Mouse (Mus musculus) urinary bladder, postnatal 14 days (tissue): Measurements from ENCODE around the gene Helz.

ENCODE experiments used
- DNase-seq: peaks from one replicate; pipeline ENCODE4 v3.0.0; 2021; ENCODE audit warnings: low spot score

Gene Helz

DNA sequence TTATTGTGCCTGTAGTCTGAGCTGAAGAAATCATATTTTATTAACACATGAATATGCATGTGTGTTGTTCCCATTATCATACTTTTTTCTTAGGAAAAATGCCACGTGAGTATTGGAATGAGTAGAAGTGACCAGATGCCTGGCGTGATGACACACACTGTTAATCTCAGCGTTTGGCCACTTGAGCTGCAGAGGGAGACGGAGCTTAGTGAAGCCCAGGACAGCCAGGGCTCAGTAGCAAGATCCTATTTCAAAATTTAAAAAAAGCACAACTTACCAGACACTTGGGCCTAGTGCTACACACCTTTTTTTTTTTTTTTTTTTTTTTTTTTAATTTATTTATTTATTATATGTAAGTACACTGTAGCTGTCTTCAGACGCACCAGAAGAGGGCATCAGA, 68.0 kb downstream of the Helz start:
- DNase-seq: no peak

DNA sequence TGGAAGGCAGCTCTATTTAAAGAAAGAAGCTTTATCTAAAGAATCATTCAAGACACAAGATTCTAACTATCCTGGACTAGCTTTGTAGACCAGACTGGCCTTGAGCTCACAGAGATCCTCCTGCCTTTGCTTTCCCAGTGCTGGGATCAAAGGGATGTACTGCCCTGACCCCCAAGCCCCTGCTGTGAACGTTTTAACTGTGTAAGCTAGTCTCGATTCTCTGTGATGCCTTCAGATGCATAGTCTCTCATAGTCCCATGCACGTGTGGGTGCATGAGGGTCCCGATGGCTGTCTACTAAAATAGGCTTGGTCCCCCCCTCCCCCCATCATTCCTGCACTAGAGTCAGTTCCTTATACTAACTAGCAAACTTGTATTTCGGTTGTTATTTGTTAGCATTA, 70.2 kb downstream of the Helz start:
- no peak for DNase-seq

- no peak for DNase-seq
Measured at GRCm38 (mm10) chr11:107624661-107625060, 76.9 kb downstream of the Helz start.

GRCm38 (mm10) chr11:107625746-107626145, 78.0 kb downstream of the Helz start:
- no peak for DNase-seq

- DNase-seq: peak; percentile 47
Measured at GRCm38 (mm10) chr11:107629504-107629903, 81.8 kb downstream of the Helz start.

DNA sequence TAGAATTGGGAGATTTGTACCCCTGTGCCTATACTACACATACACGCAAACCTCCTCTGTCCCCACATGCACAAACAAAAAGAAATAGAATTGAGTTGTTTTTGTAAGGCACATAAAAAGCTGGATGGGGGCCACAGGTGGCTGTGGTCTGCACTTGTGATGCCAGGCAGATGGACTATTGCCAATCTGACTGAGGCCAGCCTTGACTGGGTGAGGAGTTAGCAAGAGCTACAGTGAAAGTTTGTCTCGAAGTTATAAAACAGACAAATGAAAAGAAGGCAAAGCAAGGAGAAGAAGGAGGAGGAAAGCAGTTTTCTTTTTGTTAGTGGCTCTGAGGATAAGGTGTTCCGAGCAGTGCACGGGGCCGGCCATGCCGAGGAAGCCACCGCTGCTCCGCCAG, 82.2 kb downstream of the Helz start:
- DNase-seq: no peak

DNA sequence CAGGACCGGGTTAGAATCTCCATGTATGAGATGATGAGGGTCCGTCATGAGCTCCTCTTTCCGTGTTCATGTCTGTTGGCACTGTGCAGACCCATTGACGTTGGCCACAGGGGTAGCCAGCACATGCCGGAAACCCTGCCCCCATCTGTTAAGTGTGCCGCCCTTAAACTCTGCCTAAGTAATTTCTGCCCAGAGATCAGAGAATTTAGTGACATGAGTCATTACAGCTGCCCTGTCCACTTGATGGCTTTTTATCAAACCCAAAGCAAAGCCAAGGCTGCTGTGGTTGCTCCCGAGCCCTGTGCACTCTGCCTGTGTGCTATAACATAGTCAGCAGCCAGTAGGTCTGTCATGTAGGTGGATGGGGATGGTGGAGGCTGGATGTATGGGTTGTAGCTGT, 83.4 kb downstream of the Helz start:
- no peak for DNase-seq

GRCm38 (mm10) chr11:107633563-107634146, 85.9 kb downstream of the Helz start:
- DNase-seq: no peak

- DNase-seq: no peak
Measured at GRCm38 (mm10) chr11:107638137-107638536, 90.4 kb downstream of the Helz start.

DNA sequence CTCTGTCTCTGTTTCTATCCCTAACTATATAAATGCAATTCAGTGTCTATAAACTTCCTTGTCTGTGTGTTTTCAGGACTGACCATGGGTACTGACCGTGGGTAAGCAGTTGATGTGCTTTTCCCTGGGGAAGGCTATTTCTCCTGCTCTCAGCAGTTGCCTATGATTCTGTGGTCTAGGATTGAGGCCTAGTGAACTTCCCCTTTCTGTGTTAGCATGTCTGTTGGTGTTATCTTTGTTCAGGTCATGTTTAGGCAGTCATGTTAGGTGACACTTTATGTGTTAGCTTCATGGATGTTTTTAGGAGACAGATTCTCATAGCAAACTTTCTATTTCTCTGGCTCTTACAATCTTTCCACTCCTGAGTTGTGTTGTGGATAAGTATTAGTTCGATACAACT, 91.9 kb downstream of the Helz start:
- no peak for DNase-seq

DNA sequence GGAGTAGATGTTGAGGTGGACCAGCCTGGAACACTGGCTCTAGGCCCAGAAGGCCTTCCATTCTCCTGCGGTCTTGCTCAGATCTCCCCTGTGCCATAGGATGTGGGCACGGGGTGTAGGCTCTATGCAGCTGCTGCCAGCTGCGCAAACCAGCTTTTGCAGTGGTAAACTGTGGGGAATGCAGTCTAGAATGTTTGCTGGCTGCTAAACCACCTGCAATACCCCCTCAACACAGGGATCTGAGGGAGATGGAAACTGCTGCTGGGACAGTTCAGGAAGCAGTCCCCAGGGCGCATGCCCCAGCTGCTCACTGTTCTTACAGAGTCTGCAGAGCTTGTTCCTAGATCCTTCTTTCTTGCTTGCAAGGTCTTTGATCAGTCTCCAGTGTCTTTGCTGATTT, 96.7 kb downstream of the Helz start:
- no peak for DNase-seq

DNA sequence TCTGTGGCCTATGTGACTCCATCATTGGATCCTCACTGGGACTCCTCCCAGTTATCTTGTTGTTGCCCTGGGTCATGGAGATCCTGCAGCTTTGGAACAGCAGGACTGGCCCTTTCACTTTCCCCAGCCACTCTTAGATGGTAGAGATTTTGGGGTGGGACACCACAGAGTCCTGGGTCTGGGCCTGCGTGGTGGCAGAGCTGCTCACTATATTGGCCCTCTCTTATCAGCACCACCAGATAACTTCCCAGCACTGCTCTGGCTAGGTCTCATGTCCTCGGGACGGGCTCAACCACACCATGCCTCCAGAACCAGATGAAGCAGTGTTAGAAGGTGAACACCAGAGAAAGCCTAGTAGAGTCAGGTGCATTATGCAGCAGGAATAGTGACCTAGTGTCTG, 99.6 kb downstream of the Helz start:
- no peak for DNase-seq

DNA sequence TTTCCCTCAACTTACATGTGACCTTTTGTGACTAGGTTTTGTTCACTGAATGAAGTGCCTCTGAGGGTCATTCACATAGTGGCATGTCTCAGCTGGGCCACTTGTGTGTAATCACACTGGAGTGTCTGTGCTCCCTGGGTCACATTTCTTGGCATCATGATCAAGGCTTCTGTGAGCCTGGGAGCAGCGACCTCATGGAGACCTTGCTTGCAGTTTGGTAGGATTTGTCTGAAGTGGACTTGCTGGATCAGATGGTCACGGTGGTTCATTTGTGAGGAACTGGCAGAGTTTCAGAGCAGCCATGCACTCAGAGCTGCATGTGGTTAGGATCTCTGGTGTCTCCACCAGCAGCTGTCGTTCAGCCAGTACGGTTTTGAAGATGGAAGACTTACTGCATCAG, 100.9 kb downstream of the Helz start:
- DNase-seq: no peak

DNA sequence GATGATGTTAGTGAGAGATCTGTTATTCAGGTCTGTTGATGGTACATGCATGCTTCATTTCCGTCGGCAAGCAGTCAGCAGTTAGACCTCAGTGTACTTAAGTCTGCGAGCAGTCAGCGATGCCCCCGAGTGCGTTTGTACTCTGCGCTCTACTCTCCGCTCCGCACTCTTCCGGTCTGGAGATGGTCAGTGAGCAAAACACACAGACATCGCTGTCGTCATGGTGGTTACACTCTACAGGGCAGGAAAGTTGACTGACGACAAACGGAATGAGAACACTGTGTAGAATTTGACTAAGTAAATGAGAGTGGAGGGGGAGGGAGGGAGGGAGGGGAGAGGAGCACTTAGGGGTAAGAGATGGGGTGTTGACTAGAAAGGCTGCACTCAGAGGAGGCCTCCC, 101.7 kb downstream of the Helz start:
- no peak for DNase-seq

DNA sequence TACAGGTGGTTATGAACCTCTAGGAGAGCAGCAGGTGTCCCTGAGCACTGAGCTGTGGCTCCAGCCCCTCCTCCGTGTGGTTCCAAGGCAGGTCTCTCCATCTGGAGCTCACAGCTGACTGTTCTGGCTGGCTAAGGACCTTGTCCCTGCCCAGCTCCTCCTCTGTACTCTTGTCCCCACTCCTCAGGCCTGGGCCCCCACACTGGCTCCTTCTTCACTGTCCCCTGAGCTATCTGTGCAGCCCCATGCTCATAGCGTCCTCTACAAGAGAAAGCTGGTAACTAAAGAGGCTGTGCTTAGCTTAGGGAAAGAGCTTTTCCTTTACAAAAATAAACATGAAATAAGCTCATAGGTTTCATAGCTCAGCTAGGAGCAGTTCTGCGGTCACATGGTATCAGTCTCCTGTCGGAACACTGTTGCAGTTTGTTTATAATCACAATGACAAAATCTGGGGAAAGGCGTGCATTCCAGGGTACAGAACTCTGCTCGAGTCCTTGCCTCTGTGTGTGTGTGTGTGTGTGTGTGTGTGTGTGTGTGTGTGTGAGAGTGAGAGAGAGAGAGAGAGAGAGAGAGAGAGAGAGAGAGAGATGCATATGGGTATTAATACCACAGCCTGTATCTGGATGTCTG, 102.8 kb downstream of the Helz start:
- no peak for DNase-seq

DNA sequence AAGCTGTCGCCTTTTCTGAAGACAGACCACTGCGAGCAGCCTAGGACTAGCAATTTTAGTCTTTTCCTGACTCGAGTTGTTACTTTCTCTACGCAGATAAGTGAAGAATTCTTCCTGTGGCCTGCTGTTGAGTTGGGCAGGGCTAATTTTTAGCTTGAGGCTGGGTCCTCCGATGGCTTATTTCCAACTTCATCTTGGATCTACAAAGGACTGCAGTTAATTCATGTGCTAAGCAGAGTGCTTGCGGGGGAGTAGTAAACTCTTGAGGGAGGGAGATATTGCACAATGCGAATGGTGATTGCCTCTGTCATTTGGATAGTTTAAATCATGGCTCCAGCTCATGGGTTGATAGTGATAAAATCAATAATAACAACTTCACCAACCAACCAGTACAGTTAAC, 103.7 kb downstream of the Helz start:
- DNase-seq: no peak

DNA sequence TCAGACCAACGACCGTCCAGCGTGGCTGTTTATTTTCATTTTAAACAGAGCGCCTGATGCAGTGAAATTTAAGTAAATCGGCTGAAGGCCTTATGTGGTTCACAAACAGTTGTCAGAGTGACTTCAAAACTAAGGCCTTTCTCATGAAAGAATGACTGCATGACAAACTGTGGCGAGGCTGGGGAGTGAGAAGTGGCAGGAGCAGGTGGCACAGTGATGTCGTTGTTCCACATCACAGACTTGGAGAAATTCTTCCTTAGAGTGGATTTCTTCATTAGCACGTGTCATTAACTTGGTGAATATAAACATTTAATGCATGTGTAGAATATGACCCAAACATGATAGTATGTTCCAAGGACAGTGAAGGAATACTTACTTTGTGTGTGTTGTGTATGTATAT, 104.4 kb downstream of the Helz start:
- DNase-seq: no peak

GRCm38 (mm10) chr11:107655538-107655937, 107.8 kb downstream of the Helz start:
- DNase-seq: no peak

DNA sequence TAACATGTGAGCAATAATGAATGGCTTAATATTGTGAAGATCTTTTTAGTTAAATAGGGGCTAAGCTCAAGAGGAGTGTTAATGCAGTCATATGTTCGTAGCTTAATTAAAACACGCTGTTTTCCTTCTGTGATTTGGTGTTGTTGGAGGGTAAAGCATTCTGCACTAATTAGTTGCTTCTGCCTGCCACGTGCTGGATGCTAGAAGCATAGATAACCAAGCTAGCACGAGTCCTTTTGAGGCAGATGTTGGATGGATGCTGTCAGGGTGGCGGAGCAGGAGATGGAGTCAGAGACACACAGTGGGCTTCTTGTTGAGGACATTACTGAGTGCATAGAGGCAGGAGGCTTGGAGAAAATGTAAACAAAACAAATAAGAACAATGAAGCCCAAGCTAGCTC, 109.4 kb downstream of the Helz start:
- DNase-seq: no peak

DNA sequence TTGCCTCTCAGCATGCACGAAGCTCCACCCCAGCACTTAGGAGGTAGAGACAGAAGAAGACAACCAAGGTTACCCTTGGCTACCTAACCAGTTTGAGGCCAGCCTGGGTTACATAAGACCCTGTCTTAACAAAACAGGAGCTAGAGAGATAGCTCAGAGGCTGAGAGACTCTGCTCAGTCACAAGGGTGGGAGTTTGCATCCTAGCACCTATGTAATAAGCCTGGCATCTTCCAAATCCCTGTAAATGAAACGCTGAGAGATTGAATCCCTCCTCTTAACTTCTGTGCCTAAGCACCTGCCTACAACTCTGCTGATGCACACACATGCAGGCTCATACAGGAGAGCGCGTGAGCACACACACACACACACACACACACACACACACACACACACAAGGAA, 112.7 kb downstream of the Helz start:
- no peak for DNase-seq

- no peak for DNase-seq
Measured at GRCm38 (mm10) chr11:107662666-107663065, 114.9 kb downstream of the Helz start.

DNA sequence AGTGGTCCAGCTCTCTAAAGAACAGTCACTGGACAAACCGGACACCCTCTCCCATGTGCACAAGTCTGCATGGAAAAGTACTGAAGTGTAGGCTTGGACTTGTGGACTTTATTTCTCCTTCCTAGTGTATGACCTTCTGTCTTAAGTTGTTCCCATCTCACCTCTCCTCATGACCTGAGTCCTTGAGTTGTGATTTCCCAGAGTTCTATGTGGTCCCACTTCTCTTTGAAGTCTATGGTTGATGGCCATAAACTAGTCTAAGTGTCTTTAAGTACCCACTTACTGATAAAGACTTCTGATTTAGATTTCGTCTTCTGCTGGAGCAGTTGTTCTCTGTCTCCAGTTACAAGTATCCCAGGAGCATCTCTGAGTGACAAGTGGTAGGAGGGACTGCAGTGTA, 119.8 kb downstream of the Helz start:
- no peak for DNase-seq

DNA sequence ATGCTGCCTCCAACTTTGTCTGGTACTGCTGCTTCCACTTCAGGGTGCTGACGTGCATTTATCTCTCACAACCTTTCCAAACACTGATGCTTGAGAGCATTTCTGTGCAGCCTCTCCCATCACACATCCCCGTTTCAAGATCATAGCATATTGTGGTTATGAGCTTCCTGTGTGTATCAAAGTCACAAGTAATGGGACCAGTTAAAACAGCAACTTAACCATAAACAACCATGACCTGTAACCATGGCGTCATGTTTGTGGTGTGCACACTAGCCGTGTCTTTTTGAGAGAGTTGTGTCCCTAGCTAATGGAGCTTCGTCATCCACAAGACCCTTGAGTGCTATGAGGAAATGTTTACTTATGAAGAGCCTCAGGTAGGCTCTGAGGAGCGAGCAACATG, 120.5 kb downstream of the Helz start:
- DNase-seq: no peak

GRCm38 (mm10) chr11:107668977-107669376, 121.2 kb downstream of the Helz start:
- DNase-seq: no peak
